Comparison of ENCODE assay signal across 8 mouse cellular contexts in the genomic region with DNA sequence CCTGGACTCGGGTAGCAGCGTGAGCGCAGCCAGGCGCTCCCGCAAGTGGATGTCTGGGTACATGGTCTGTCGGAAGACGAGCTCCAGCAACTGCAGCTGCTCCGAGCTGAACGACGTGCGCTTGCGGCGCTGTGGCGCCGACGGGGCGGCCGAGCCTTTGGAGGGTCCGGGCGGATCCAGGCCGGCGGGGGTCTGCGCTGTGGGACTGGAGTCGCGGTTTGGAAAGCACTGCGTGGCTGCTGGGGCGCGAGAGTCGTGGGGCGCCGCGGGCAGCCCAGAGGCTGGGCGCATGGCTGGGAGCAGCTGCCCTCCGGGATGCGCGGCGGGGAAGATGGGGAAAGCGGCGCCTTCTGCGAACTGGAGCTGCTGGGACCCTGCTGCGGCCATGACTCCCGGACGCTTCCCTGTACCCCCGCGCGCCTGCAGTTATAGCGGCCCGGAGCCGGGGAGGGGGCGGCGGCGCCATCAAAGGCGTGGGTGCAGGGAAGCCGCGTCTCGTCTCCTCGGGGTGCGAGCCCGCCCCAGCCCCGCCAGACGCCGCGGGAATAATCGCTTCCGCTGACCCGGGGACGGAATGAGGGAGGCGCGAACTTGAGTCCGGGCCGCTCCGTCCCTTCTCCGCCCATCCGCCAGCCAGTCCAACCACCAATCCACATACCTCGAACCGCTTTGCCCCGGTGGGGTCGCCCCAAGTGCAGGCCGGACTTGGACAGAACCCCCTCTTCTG. TPM values are rescaled to one million over a fixed set of nuclear protein-coding genes. Genes with fewer than 3 reads are reported as not detected.
DNase-seq lines count a peak whose midpoint lies in the region; ATAC-seq lines count a peak whose summit lies in the region.

A gene (minus strand): TSS at position 409 of the 727 bp plus-strand sequence.

- no peak within 1 kb of the TSS for H3K27ac ChIP-seq in heart, embryonic 13.5 days (replicated peaks)
- H3K27ac ChIP-seq in hindbrain, embryonic 12.5 days = no peak within 1 kb of the TSS

- H3K9ac ChIP-seq in heart, embryonic 13.5 days = peak within 1 kb of the TSS; percentile 72
- peak within 1 kb of the TSS; percentile 39 for H3K9ac ChIP-seq in hindbrain, embryonic 12.5 days

- H3K4me1 ChIP-seq in heart, embryonic 13.5 days = peaks cover 13% of the 10 kb centered on the region; the same call in 1 of the 2 replicates
- H3K4me1 ChIP-seq in hindbrain, embryonic 12.5 days = peaks cover 8% of the 10 kb centered on the region

- intact Hi-C loops in heart, postnatal 36 days (cut with DNase I) = no loop called here

- peak within 1 kb of the TSS; percentile 75 for H3K4me2 ChIP-seq in heart, embryonic 13.5 days
- peak within 1 kb of the TSS; percentile 63 for H3K4me2 ChIP-seq in hindbrain, embryonic 12.5 days (replicated peaks)

- peaks cover 10% of the 10 kb centered on the region for H3K36me3 ChIP-seq in heart, embryonic 13.5 days
- no peaks in the 10 kb centered on the region for H3K36me3 ChIP-seq in hindbrain, embryonic 12.5 days

- no peak for DNase-seq in heart, postnatal 36 days
- DNase-seq in embryo, embryonic 10 days (ENCODE audit: low spot score) = peak; percentile 48
- DNase-seq in lung, postnatal 4 days = peak; percentile 23 to 38
- peak; percentile 52 for DNase-seq in thymus, postnatal 0 days (ENCODE audit: low spot score)
- no peak for DNase-seq in cerebellum, postnatal 25 days

- H3K4me3 ChIP-seq in heart, embryonic 13.5 days = peak within 1 kb of the TSS; percentile 52
- H3K4me3 ChIP-seq in hindbrain, embryonic 12.5 days = peak within 1 kb of the TSS; percentile 40

- H3K9me3 ChIP-seq in heart, embryonic 13.5 days = no peaks in the 10 kb centered on the region
- no peaks in the 10 kb centered on the region for H3K9me3 ChIP-seq in hindbrain, embryonic 12.5 days (replicated peaks)

- no peak for ATAC-seq in heart, embryonic 13.5 days (ENCODE audit: extremely low read depth, insufficient number of reproducible peaks, low FRiP score, low TSS enrichment)
- ATAC-seq in hindbrain, embryonic 12.5 days (ENCODE audit: low FRiP score) = no peak; the same call in 1 of the 2 replicates
- ATAC-seq in cerebellum, adult (ENCODE audit: insufficient number of reproducible peaks, low FRiP score, low TSS enrichment) = no peak

- 1% methylated on average over 78 of the region's 79 CpGs for WGBS in heart, embryonic 13.5 days
- WGBS in hindbrain, embryonic 12.5 days = under 1% methylated on average over 78 of the region's 79 CpGs

- peaks cover 68% of the 10 kb centered on the region for H3K27me3 ChIP-seq in heart, embryonic 13.5 days (replicated peaks)
- H3K27me3 ChIP-seq in hindbrain, embryonic 12.5 days = peaks cover 56% of the 10 kb centered on the region

RNA-seq across cellular contexts. Expression of the gene that starts here (rescaled TPM):
- polyA plus RNA-seq in heart, embryonic 13.5 days (2015; fragmentation: Nextera tagmentation; extraction: Ambion mirVana) = 0.16 and 0.24 TPM in 2 replicates
- total RNA-seq in heart, postnatal 36 days (2021) = not detected
- 0.09 and 0.18 TPM in 2 replicates for polyA plus RNA-seq in hindbrain, embryonic 12.5 days (2016; fragmentation: Nextera tagmentation; extraction: Ambion mirVana)
- polyA plus RNA-seq in thymus, postnatal 0 days (2015; fragmentation: Nextera tagmentation; extraction: Ambion mirVana) = 0.54 and 0.55 TPM in 2 replicates

Comparison
In these comparisons a context has a peak if more than half of its experiments do, and no peak if none do; other contexts are left out.
1. Peak in DNase-seq in thymus, postnatal 0 days; RNA of the gene not detected or under 1 TPM.
2. DNase-seq: peak in embryo, embryonic 10 days (single experiment) and lung, postnatal 4 days (2 of 2); none in heart, postnatal 36 days (0 of 2) and cerebellum, postnatal 25 days (0 of 2).